In the genomic region with DNA sequence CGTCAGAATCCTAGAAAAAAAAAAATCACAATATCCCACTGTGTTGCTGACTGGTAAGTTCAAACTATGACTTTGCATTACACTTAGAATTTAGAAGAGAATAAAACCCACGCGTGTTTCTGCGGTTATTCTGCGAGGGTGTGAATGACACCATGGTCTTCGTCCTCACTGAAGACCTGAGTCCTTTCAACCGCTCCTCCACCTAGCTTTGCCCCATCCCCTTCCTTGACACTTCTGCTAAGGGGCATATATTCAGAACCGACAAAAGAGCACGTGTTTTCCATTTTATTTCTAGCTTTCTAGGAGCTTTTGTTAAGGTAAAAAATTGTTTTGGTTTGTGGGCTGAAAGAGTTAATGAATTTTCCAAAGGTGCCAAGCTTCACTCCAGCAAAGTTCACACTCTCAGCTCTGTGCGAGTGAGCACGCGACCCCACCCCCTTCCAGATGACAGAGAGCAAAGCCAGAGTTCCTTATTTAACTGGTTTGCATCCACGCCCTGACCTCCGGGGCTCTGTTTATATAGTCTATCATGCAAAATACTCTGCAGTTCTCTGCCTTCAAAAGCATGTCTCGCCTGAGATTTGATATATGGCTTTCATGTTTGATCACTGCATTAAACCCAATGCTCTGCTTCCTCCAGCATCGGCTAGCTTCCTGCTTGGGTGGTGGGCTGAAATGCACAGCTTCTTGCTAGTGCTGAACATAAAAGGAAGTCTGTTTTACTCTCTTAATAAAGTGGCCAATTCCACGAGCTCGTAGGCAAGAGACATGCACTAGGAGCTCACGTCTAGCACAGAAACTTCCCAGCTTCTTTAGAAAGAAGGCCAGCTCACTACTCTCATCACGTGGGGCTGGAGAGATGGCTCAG, we compare ENCODE assay signal across 12 mouse cellular contexts.
DNase-seq lines count a peak whose midpoint lies in the region; ATAC-seq lines count a peak whose summit lies in the region.
"Had no signal": no experiment of that assay in that cellular context is flagged by ENCODE, and none has a peak within 500 bp of the region (broad histone marks: within the 10 kb centered on the region; RNA-seq: fewer than 3 reads in every experiment).

No protein-coding gene starts in this region.

- DNase-seq in kidney, postnatal 25 days = no peak
- no peak for DNase-seq in urinary bladder, postnatal 25 days (ENCODE audit: low spot score)
- no peak for DNase-seq in spleen, postnatal 14 days (ENCODE audit: low spot score in 2 of 2)
- DNase-seq in layer of hippocampus, adult 9-11 months = no peak
- DNase-seq: adrenal gland, postnatal 25 days; cerebellum, postnatal 25 days had no signal

- H3K4me1 ChIP-seq in kidney, embryonic 15.5 days = peaks cover 13% of the 10 kb centered on the region
- peaks cover 41% of the 10 kb centered on the region for H3K4me1 ChIP-seq in forebrain, embryonic 12.5 days
- no peaks in the 10 kb centered on the region for H3K4me1 ChIP-seq in liver, embryonic 16.5 days (ENCODE audit: control insufficient read depth, low read depth, low read length)

- ATAC-seq in kidney, embryonic 15.5 days (replicated peaks; ENCODE audit: low FRiP score) = peak; percentile 60; the same call in 1 of the 2 replicates
- peak; percentile 56 for ATAC-seq in common myeloid progenitor, adult 5-6 weeks (replicated peaks; ENCODE audit: low read depth, poor library complexity, severe bottlenecking)
- ATAC-seq in forebrain, embryonic 12.5 days (ENCODE audit: low FRiP score) = no peak
- ATAC-seq in liver, embryonic 16.5 days (ENCODE audit: low read depth) = no peak

- peak overlapping the region; percentile 41; the same call in 1 of the 2 replicates for H3K27ac ChIP-seq in kidney, embryonic 15.5 days
- peak overlapping the region; percentile 81 for H3K27ac ChIP-seq in forebrain, embryonic 12.5 days
- no peak overlapping the region for H3K27ac ChIP-seq in liver, embryonic 16.5 days (ENCODE audit: low read length)
- H3K27ac ChIP-seq: hindbrain, embryonic 15.5 days; neural tube, embryonic 12.5 days had no signal

- peak overlapping the region; percentile 45 for H3K4me2 ChIP-seq in kidney, embryonic 15.5 days
- peak overlapping the region; percentile 26 for H3K4me2 ChIP-seq in forebrain, embryonic 12.5 days
- H3K4me2 ChIP-seq in liver, embryonic 16.5 days (ENCODE audit: low read depth, low read length) = peak overlapping the region; percentile 12; the same call in 1 of the 2 replicates
- H3K4me2 ChIP-seq: hindbrain, embryonic 15.5 days; neural tube, embryonic 12.5 days had no signal

- H3K9me3 ChIP-seq in kidney, embryonic 15.5 days (replicated peaks) = no peaks in the 10 kb centered on the region
- H3K9me3 ChIP-seq in forebrain, embryonic 12.5 days = no peaks in the 10 kb centered on the region
- no peaks in the 10 kb centered on the region for H3K9me3 ChIP-seq in liver, embryonic 16.5 days (replicated peaks; ENCODE audit: control insufficient read depth, low read length)
- H3K9me3 ChIP-seq: hindbrain, embryonic 15.5 days; neural tube, embryonic 12.5 days had no signal

- no peaks in the 10 kb centered on the region for H3K36me3 ChIP-seq in kidney, embryonic 15.5 days
- H3K36me3 ChIP-seq in forebrain, embryonic 12.5 days (replicated peaks) = no peaks in the 10 kb centered on the region
- no peaks in the 10 kb centered on the region for H3K36me3 ChIP-seq in liver, embryonic 16.5 days (ENCODE audit: control insufficient read depth, insufficient read depth)
- H3K36me3 ChIP-seq: hindbrain, embryonic 15.5 days; neural tube, embryonic 12.5 days had no signal

- WGBS in kidney, embryonic 15.5 days = 20% methylated on average over 20 of the region's 20 CpGs
- 21% methylated on average over 20 of the region's 20 CpGs for WGBS in forebrain, embryonic 12.5 days
- WGBS in liver, embryonic 16.5 days (ENCODE audit: insufficient replicate concordance) = 22% methylated on average over 20 of the region's 20 CpGs

- 0 out of 2 replicates have a peak overlapping the region, but pooled peaks have one; percentile 8 for H3K4me3 ChIP-seq in kidney, embryonic 15.5 days (replicated peaks)
- no peak overlapping the region for H3K4me3 ChIP-seq in forebrain, embryonic 12.5 days (replicated peaks)
- H3K4me3 ChIP-seq in liver, embryonic 16.5 days (ENCODE audit: low read depth, low read length) = no peak overlapping the region
- H3K4me3 ChIP-seq: hindbrain, embryonic 15.5 days; neural tube, embryonic 12.5 days had no signal

- no peak overlapping the region for H3K9ac ChIP-seq in kidney, embryonic 15.5 days
- H3K9ac ChIP-seq in forebrain, embryonic 12.5 days = 0 out of 2 replicates have a peak overlapping the region, but pooled peaks have one; percentile 2
- no peak overlapping the region for H3K9ac ChIP-seq in liver, embryonic 16.5 days (ENCODE audit: low read depth, low read length)
- H3K9ac ChIP-seq: hindbrain, embryonic 15.5 days; neural tube, embryonic 12.5 days had no signal

- no peaks in the 10 kb centered on the region for H3K27me3 ChIP-seq in kidney, embryonic 15.5 days
- no peaks in the 10 kb centered on the region for H3K27me3 ChIP-seq in forebrain, embryonic 12.5 days
- H3K27me3 ChIP-seq in liver, embryonic 16.5 days (ENCODE audit: control insufficient read depth, insufficient read depth, low read depth, low read length) = no peaks in the 10 kb centered on the region
- H3K27me3 ChIP-seq: hindbrain, embryonic 15.5 days; neural tube, embryonic 12.5 days had no signal

Comparison
In these comparisons a context has a peak if more than half of its experiments do, and no peak if none do; other contexts are left out.
1. ATAC-seq: peak in kidney, embryonic 15.5 days (single experiment) and common myeloid progenitor, adult 5-6 weeks (single experiment); none in forebrain, embryonic 12.5 days (single experiment) and liver, embryonic 16.5 days (single experiment).
2. Peak in every context shown above with its lines, with median percentiles within 50 percentile points of each other: H3K4me2 ChIP-seq.